Mouse (Mus musculus) embryo, embryonic 9.5 days (tissue): Measurements from ENCODE around the gene Hyal4.

Experiments used
- DNase-seq: peaks from one replicate; pipeline ENCODE4 v3.0.0-alpha.2; 2017; ENCODE audit errors: extremely low spot score

Hyal4 gene

DNA sequence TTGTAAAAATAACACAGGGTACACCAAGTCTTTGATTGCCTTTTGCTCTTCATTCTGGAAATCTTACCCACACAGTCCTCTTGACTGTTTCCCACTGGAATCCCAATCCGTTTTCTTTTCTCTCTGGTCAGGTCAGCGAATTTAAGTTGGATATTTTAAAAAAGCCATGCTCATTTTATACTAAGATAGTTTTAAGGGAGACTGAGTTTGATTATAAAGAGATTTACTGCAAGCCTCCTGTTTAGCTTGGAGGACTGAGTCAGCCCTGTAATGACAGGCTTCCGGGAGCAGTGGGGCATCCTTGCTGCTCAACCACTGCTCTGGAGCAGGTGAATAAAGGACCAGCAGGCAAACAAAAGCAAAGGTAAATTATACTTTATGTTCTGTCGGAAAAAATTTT lies at the start of gene Hyal4:
Gene Hyal4 (plus strand): TSS at position 301 of the 400 bp plus-strand sequence.
- no peak for DNase-seq

DNA sequence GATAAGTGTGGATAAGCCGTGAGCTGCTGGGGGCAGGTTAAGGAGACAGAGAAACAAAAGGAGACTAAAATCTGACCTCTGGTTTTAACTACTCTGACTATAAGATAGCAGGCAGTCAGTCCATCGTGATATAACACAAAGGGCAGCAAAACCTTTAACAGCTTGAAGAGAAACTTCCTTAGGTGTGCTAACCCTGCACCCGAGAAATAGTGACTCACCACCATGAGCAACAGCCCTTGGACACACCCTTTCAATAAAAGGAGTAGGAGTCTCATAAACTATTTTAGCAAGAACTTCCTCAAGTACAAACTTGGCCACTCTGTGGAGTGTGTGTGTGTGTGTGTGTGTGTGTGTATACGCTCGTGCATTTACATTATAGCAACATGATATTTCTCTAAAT lies 41.0 kb upstream of the Hyal4 start:
- DNase-seq = no peak

DNA sequence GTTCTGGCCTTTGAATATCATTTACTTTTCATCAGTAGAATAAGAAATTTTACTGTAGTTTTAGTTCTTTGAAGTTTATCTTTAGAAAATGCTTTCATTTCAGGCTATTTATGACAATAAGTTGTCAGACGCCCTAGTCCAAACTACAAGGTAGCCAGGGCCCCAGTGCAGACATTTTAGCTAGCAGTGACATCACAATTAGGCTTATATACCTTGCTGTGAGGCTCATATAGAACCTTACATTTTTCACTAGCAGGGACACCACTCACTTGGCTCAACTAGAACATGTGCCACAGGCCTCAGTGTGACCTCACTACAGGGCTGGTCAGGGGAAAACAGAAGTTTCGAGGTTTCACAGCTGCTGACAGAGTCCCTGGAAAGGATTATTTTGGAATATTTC lies 40.6 kb upstream of the Hyal4 start:
- DNase-seq = no peak

DNA sequence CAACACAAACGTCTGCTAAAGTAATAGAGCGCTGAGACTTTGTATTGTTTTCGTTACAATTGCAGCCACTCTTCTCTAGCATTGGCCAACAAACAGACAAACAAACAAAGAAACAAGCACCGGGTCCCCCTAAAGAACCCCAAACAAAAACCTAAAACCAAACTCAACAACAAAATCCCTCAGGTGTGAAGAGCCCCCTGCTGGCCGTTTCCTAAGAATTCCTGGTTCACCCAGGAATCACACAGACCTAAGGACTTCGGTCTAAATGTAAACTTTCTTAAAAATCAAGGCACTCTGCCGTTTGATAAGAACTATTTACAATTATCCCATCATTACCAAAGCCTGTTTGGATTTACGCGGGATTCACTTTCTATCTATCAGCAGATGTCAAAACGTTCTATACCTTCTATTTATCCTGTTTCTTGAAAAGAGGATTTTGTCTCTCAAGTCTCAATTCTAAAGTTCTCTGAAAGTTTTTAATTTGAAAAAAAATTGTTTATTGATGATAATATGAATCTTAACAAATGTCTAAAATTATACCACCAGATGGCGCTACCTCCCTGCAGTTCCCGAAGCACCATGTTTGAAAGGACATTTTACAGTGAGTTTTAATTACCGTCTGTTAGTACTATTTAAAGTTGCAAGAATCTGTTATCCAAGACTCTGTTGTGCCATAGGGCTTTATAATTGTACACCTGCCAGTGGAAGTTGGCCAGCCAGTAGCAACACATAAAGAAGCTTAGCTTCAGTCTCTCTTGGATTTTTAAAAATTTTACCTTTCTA lies 26.6 kb upstream of the Hyal4 start:
- DNase-seq = peak; percentile 13

DNA sequence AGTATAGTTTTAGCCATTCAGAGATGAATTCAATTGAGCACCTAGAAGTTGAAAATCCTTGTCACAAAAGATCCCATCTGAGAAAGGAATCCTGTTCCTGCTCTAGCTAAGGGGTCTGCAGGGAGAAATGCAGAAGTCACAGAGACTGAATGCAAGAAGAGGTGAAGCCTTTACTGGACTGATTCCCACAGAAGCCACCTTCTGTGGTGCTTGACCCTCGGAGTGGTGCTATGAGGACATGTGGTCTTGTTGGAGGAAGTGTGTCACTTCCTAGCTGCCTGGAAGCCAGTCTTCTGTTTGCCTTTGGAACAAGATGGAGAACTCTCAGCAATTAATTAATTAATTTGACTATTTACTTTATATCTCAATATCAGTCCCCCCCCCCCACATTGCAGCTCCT lies 20.0 kb upstream of the Hyal4 start:
- no peak for DNase-seq

DNA sequence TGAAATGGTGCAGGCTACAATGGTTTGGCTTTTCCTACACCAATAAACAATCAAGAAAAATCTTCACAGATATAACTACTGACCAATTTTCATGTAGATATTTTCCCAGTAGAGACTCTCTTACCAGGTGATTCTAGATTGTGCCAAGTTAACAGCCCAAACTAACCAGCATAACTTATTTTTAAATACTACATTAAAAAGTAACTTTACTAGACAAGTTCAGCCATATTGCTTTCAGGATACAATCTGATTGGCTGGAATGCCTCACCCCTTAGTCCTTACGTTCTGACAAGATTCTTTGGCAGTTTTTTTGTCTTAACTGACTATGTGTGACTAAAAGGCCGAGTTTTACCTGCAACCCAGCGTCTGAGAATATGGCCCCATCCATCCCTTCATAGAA lies 15.2 kb upstream of the Hyal4 start, which contains the start of gene Hyal6:
Gene Hyal6 (plus strand): TSS at position 301 of the 400 bp plus-strand sequence.
- DNase-seq = no peak

DNA sequence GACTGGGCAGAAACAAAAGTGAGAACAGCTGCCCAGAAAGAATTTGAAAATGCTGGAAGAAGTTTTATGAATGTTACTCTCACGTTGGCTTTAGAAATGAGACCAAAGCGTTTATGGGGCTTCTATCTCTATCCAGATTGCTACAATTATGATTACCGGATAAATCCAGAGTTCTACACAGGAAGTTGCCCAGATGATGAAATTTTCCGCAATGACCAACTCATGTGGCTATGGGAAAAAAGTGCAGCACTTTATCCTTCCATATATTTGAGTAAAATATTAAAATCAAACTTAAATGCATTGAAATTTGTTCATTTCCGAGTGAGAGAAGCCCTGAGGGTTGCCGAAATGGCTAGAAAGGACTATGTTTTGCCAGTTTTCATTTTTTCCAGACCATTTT lies 13.6 kb upstream of the Hyal4 start:
- DNase-seq = no peak

DNA sequence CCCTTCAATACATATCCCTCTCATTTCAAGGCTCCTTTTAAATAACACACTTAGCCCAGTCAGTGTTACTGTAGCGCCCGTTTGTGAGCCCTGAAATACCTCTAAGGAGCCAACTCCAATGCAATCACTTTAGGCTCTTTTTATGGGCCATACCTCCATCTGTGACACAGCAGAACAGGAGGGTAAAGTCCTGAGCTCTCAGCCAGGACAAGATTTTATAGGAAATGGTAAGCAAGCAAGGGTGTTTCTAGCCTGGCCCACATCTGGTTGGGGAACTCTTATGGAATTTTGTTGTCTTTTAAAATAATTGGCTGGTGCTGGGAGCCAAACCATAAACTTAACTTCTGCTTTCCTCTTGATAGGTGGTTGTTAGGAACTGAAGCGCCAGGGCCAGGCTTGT lies 11.2 kb downstream of the Hyal4 start:
- DNase-seq = no peak

DNA sequence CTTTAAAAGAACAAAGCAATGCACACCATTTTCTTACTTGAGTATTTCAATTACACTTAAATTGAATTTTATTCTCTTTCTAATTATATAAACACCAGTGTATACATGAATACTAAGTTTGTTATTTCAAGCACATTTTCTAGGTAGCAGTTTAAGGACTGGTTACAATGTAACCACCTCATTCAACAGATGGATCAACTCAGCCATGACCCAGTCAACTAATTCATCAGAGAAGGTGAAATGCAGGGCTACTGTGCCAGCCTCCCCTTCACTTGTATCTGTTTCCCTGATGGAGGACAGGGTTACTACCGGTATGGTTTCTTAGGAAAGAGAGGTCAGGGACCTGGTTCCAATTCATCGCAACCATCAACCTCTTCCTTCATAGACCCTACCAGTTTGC lies 18.1 kb downstream of the Hyal4 start:
- DNase-seq = no peak

DNA sequence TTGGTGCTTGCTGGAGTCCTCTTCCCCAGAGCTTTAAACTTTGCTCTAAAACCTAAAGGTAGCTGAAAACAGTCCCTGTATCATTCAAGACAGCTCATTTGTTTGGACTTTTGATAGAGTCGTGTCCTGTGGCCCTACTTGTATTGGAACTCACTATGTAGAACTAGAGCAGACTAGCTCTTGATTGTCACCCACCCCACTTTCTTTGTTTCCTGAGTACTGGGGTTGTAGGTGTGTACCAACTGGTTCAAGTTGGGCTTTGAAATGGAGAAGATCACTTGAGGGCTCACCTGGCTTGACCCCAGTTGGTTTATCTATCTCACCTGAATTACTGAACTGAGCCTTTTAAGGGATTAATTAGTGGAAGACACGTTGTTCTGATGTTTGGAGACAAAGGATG lies 31.1 kb downstream of the Hyal4 start:
- DNase-seq = no peak

DNA sequence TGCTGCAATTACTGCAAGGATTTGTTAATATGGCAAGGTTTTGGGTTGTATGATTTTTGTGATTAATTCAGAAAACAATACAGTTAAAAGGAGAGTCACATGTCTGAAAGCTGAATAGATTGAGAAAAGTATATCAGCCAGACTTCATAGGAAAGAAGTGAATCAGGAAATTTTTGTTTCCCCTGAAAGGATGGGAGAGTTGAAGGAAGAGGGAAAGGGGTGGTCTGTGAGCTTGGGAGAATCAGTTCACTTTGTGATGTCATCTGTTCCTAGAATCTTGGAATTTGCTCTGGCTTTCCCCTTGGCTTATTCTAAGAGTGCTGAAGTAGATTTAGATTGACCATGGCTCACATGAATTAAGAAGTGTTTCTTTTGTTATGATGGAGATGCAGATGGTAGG lies 42.8 kb downstream of the Hyal4 start, which contains the start of gene Spam1:
Gene Spam1 (plus strand): TSS at position 301 of the 400 bp plus-strand sequence.
- no peak for DNase-seq
